Mouse (Mus musculus) splenic B cell, adult 2 months (primary cell): ENCODE data around the gene Sfxn5.

Source experiments
- DNase-seq: peaks from one replicate; pipeline ENCODE4 v3.0.0-alpha.2; 2011; ENCODE audit warnings: low read depth, low spot score
- H3K27me3 ChIP-seq: 2 replicates; pipeline ENCODE4 v1.6.1; 2012; ENCODE audit warnings: mild to moderate bottlenecking, low read length, moderate library complexity, mixed read lengths; ENCODE audit not compliant: control insufficient read depth, poor library complexity, insufficient read depth, severe bottlenecking
- H3K36me3 ChIP-seq: 2 replicates; pipeline ENCODE4 v1.6.1; 2012; ENCODE audit warnings: mild to moderate bottlenecking, low read length, moderate library complexity, mixed read lengths; ENCODE audit not compliant: control insufficient read depth, poor library complexity, insufficient read depth, severe bottlenecking

Sfxn5 gene

GRCm38 (mm10) chr6:85332351-85332999 lies 747 bp downstream of the Sfxn5 start:
- no peak for DNase-seq
- Histone ChIP-seq H3K27me3 (no peaks in the 10 kb centered on the region), H3K36me3 (no peaks in the 10 kb centered on the region)

DNA sequence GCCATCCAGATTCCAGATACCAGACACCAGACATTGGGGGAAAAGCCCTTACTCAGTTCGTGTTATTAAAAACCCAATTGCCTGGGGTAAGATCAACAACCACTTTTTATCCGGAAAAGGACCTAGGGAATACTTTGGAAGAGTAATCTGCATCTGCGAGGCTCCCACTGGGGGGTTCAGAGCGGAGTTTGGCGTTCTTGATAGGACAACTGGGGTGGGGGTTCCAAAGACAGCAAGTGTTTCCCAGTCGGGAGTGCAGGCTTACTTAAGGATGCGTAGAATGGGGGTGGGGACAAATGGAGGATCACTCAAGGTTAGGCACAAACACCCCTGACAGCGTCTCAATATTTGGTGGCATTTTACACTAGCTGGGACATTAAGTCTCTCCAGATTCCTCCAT lies 1.5 kb downstream of the Sfxn5 start:
- DNase-seq = no peak
- H3K36me3 ChIP-seq = no peaks in the 10 kb centered on the region
- no peaks in the 10 kb centered on the region for H3K27me3 ChIP-seq

DNA sequence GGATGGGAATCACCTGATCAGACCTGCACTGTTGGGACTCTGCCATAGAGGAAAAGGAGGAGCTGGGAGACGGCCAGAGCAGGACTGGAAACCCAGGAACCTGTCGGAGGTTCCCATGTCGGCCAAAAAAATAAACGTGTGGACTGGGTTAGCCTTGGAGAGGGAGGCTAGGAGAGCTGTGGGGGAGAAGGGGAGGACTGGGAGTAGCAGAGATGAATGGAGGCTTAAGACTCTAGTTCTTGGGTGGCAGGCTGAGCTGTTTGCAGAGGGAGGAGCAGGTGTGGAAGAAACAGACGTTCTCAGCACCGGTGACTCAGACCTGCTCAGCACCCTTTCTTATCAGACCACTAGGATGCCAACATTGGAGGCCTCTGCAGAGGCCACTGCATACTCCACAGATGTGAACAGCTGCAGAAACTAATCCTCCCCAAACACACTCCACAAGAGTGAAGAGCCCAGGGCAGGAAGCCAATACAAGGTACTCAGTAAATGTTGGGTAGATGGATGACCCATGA lies 1.9 kb downstream of the Sfxn5 start:
- Histone ChIP-seq H3K27me3 (no peaks in the 10 kb centered on the region), H3K36me3 (no peaks in the 10 kb centered on the region)
- DNase-seq = no peak

- H3K27me3 ChIP-seq = no peaks in the 10 kb centered on the region
- DNase-seq = no peak
- H3K36me3 ChIP-seq = no peaks in the 10 kb centered on the region
These were observed 3.5 kb downstream of the Sfxn5 start for GRCm38 (mm10) chr6:85329666-85330185.

DNA sequence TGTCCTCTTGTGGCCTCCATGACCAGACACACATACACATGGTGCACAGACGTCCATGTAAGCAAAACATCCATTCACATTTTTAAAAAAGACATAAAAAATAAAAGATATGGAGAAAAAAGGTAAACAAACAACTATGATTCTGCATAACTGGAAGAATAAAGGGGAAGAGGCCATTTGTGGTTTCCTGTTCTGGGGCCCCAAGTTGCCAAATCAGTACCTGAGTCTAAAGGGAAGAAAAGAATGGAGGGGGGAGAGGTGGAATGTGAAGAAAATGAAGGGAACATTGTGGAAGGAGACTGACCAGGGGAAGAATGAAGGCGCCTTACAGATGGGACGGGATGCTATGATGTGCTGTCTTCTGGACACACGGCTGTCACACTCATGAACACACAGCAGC lies 6.7 kb downstream of the Sfxn5 start:
- H3K36me3 ChIP-seq = no peaks in the 10 kb centered on the region
- H3K27me3 ChIP-seq = no peaks in the 10 kb centered on the region
- no peak for DNase-seq

DNA sequence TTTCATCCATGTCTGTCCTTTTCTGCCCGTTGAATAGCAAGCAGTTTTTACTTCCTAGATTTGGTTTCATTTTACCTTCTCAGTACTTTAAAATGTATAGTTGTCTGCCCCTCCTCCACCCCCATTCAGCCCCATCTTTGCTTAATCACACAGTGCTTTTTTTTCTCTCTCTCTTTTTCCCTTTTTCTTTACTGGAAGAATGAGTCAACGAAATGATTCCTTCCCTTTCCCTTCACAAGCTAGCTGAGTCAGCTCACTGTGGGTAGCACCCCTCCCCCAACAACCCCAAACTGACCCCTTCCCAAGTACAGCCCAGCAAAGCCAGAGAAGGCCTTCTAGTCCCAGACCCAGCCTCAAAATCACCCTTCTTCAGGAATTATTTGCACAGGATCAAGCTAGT lies 8.1 kb downstream of the Sfxn5 start:
- peak; percentile 40 for DNase-seq
- Histone ChIP-seq H3K36me3 (no peaks in the 10 kb centered on the region), H3K27me3 (no peaks in the 10 kb centered on the region)

DNA sequence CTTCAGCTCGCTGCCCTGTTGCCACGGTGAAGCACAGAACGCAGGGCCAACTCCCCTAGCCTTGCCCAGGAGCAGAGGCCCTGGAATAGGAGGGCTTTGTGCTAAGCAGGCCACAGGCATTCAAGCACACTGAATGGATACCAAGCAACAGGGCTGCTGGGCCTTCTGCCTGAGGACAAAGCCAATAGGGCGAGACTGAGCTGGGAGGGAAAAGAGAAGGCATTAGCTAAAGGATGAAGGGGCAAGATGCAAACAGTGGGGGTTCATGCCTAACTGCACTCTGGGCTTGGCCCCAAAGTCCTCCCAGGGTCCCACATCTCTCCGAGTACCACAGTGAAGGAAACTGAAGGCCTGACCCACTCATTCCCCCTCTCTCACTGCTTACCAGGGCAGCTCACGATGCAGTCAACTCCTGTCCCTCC lies 12.8 kb downstream of the Sfxn5 start:
- H3K27me3 ChIP-seq = no peaks in the 10 kb centered on the region
- no peak for DNase-seq
- H3K36me3 ChIP-seq = no peaks in the 10 kb centered on the region

- Histone ChIP-seq H3K36me3 (no peaks in the 10 kb centered on the region), H3K27me3 (no peaks in the 10 kb centered on the region)
- no peak for DNase-seq
These were observed 17.0 kb downstream of the Sfxn5 start for GRCm38 (mm10) chr6:85316211-85316610.

GRCm38 (mm10) chr6:85314064-85314798 lies 19.0 kb downstream of the Sfxn5 start:
- H3K36me3 ChIP-seq = no peaks in the 10 kb centered on the region
- no peak for DNase-seq
- H3K27me3 ChIP-seq = no peaks in the 10 kb centered on the region

- no peak for DNase-seq
- H3K27me3 ChIP-seq = no peaks in the 10 kb centered on the region
- no peaks in the 10 kb centered on the region for H3K36me3 ChIP-seq
These were observed 25.3 kb downstream of the Sfxn5 start for GRCm38 (mm10) chr6:85307894-85308293.

- H3K27me3 ChIP-seq = no peaks in the 10 kb centered on the region
- no peaks in the 10 kb centered on the region for H3K36me3 ChIP-seq
These were observed 26.8 kb downstream of the Sfxn5 start for GRCm38 (mm10) chr6:85306375-85306774.

DNA sequence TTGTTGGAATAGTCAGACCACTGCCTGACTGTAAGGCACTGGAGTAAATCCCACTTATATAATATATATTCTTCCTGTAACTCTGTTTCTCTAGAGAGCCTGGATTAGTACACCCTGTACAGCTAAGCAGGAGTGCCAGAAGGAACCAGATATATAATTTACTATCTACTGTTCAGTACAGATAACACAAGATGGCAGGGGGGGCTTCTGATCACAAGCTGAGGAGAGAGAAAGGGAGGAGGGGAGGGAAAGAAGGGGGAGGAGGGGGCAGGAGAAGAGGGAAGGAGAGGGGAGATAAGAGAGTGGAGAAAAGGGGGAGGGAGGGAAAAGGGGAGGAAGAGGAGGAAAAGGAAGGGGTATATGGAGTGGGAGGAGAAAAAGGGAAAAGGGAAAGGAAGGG lies 27.4 kb downstream of the Sfxn5 start:
- DNase-seq = no peak
- H3K27me3 ChIP-seq = no peaks in the 10 kb centered on the region
- no peaks in the 10 kb centered on the region for H3K36me3 ChIP-seq

More at GRCm38 (mm10) chr6:85306375-85306774, 26.8 kb downstream of the Sfxn5 start:
- no peak for DNase-seq

- no peaks in the 10 kb centered on the region for H3K27me3 ChIP-seq
- H3K36me3 ChIP-seq = no peaks in the 10 kb centered on the region
- DNase-seq = no peak
These were observed 28.3 kb downstream of the Sfxn5 start for GRCm38 (mm10) chr6:85304966-85305365.

GRCm38 (mm10) chr6:85302326-85303055 lies 30.7 kb downstream of the Sfxn5 start:
- DNase-seq = no peak
- Histone ChIP-seq H3K27me3 (no peaks in the 10 kb centered on the region), H3K36me3 (no peaks in the 10 kb centered on the region)
